Mouse (Mus musculus): Measurements from ENCODE around the gene Olfr1392.

Gene Olfr1392

DNA sequence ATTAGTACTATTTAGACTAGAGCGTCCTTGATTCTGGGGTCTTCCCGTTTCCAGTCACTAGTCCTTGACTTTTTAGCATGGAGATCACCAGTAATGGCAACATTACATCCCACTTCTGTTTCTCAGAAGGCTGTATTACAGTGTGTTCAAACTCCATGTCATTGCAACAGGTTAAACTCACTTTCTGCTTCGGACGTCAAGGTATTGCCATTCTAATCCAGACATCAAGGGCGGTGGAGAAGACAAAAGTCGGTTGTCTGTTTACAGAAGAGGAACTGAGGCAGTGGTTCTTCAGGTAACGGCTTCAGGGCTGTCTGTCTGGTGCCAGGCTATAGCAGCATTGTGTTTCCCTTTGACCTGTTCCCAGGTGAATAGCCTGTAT is 33.7 kb upstream of the Olfr1392 start:
- peak; percentile 64 for DNase-seq (ENCODE audit: low read depth, low spot score)

GRCm38 (mm10) chr11:49252048-49252447 is 33.0 kb upstream of the Olfr1392 start:
- peak; percentile 56 for DNase-seq (ENCODE audit: low read depth, low spot score)

DNA sequence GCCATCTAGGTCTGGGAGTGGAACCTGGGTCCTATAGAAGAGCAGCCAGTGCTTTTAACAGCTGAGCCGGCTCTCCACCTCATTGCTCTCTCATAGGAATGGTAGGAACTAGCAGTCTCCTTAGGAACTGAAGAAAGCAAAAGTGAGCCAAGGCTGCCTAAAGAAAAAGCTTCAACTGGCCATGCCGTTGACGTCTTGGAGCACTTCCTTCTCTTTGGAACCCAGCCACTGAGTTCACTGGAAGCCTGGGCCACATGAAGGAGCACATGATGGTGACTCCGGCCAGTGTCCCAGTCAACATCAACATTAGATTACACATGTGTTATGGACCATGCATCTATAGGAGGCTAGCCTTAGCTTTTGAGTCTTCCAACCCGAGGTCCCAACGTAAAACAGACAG is 32.0 kb upstream of the Olfr1392 start:
- DNase-seq (ENCODE audit: low read depth, low spot score) = no peak

DNA sequence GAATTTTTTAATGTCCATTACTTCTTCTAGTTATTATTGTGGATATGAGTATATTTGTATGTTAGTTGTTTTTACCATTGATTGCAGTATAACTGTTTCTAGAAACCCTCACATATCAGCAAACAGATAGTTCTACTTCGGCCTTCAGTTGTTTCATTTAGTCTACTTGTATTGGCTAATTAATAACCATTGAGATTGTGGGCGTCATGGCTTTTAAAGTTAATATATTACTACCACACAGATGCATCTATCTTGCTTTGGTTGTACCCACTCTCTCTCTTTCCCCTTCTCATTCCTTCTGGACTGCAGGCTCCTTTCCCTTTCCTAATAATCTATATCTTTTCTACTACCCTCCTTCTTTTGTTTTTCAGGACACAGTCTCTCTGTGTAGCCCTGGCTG is 25.8 kb upstream of the Olfr1392 start:
- no peak for DNase-seq (ENCODE audit: low read depth, low spot score)

DNA sequence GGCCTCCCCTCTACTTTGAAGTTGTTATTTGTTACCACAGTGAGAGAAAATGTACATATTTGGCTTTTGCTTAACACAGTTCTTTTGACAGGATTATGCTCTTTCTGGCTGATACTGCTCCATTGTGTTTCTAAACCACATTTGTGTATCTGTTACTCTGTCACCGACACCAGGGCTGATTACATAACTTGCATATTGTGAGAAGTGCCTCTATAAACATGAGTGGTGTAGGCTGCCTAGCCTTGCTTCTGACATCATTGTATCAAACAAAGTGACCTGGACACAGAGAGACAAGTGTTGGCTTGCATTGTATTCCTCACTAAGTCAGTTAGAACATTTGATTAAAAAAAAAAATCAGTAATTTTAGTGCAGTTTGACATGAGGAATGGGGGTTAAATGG is 25.3 kb upstream of the Olfr1392 start:
- DNase-seq (ENCODE audit: low read depth, low spot score) = no peak

- DNase-seq (ENCODE audit: low read depth, low spot score) = no peak
Measured at GRCm38 (mm10) chr11:49260598-49261312, 24.3 kb upstream of the Olfr1392 start.

GRCm38 (mm10) chr11:49261313-49261855 is 23.7 kb upstream of the Olfr1392 start:
- DNase-seq (ENCODE audit: low read depth, low spot score) = no peak

GRCm38 (mm10) chr11:49262286-49262685 is 22.8 kb upstream of the Olfr1392 start:
- DNase-seq (ENCODE audit: low read depth, low spot score) = no peak

- DNase-seq (ENCODE audit: low read depth, low spot score) = no peak
Measured at GRCm38 (mm10) chr11:49263149-49263548, 21.9 kb upstream of the Olfr1392 start.

DNA sequence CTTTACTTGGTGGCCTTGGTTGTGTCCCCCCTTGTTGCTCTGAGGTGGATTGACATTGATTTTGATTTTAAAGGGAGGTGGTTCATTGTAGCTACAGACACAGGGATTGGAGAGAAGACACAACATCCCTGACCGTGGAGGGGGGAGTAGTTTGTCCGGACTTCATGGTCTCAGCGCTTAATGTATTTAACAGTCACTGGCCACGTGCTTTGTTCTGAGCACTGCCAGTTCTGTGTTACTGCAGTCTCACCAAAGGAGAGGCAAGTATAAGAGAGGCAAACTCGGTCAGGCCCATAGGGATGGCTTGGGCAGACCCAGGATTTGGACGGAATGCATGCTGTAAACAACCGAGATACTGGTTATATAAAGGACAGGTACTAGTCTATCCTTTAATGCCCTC is 21.0 kb upstream of the Olfr1392 start:
- DNase-seq (ENCODE audit: low read depth, low spot score) = no peak

DNA sequence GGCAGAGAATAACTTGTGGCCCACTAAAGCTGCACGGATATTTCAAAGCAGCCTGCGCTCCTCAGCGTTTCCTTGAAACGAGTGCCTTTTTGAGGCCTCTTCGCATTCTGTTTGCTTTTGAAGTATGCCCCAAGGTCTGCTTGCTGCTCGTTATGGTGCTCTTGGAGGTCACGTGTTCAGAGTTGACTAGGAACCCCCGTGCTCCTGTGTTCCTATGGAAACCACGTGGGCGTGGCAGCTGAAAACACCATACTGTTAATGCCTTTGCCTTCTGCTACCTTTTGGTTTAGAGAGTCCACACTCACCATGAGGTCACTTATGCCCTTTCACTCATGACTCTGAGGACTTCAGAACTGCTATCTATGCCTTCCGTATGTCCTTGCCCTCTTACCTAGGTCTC is 20.5 kb upstream of the Olfr1392 start:
- DNase-seq (ENCODE audit: low read depth, low spot score) = no peak

GRCm38 (mm10) chr11:49265101-49265500 is 20.0 kb upstream of the Olfr1392 start:
- DNase-seq (ENCODE audit: low read depth, low spot score) = no peak

DNA sequence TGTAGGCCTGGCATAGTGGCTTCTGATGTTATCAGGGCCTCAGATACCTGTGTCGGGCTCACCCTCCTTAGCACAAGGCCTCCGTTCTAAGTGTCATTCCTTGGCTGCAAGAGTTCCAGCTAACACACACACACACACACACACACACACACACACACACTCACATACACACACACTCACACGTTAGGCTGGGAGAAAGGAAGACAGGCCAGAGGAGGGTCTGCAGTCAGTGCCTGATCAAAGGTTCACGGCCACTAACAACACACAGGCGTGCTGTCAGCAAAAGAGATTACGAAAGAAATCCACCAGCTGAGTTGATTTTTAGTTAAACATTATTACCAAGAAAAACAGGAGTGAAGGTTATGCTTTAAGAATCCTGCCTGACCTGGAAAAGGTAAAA is 18.4 kb upstream of the Olfr1392 start:
- DNase-seq (ENCODE audit: low read depth, low spot score) = no peak

- no peak for DNase-seq (ENCODE audit: low read depth, low spot score)
Measured at GRCm38 (mm10) chr11:49267316-49267715, 17.8 kb upstream of the Olfr1392 start.

GRCm38 (mm10) chr11:49267970-49268579 is 17.0 kb upstream of the Olfr1392 start:
- DNase-seq (ENCODE audit: low read depth, low spot score) = no peak

DNA sequence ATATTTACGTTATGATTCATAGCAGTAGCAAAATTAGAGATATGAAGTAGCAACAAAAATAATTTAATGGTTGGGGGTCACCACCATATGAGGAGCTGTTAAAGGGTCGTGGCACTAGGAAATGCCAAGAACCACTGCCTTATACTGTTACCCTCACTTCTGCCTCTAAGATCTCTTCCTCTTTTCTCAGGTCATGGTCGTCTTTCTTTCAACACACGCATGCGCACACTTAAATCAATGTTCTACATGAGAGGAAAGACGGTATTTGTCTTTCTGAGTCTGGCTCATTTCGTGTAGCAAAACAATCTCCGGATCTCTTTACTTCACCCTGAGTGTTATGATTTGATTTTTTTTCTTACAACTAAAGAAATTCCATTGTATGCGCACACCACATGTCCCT is 15.3 kb upstream of the Olfr1392 start:
- DNase-seq (ENCODE audit: low read depth, low spot score) = no peak

DNA sequence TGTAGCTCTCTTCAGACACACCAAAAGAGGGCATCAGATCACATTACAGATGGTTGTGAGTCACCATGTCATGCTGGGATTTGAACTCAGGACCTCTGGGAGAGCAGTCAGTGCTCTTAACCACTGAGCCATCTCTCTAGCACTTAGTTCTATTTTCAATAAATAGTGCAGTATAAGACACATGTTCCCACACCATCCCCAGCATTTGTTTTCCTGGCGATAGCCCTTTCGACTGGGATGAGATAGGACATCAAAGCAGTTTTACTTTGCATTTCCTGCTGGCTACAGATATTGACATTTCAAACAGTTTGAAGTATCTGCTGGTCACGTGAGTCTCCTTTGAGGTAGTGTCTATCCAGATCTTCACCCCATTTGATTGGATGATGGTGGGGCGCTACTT is 14.7 kb upstream of the Olfr1392 start:
- peak; percentile 16 for DNase-seq (ENCODE audit: low read depth, low spot score)

DNA sequence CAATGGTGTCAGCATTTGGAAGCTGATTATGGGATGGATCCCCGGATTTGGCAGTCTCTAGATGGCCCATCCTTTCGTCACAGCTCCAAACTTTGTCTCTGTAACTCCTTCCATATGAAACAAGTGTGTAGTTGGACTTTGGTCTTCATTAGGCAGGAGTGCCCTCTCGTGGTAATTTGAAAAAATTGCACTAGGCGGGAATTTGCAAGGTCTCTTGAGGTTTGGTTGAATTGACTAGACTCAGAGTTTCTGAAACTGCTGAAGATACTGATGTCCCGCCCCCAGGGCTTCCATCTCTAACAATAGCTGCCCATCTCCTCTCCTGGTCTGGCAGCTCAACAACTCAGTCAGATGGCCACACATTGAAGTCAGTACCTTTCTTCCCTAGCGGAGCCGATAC is 13.7 kb upstream of the Olfr1392 start:
- peak; percentile 71 for DNase-seq (ENCODE audit: low read depth, low spot score)

- DNase-seq (ENCODE audit: low read depth, low spot score) = no peak
Measured at GRCm38 (mm10) chr11:49273834-49274519, 11.1 kb upstream of the Olfr1392 start.

DNA sequence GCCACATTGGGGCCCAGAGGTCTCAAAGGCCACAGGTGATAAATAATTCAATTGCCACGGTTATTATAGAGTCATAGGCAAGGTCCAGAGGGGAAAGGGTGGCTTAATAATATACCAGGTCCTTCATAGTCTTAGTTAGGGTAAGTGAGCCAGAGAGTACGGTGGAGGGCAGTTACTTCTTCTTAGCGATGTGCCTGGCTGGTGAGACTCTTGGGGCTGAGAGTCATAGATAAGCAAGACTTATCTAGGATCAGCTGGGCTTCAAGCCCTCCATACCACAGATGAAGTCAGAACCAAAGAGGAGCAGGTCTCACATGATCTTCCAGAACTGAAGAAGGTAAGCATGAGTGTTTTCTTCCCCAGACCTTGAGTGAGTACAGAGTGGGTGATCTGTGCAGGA is 6.9 kb upstream of the Olfr1392 start, which contains the start of gene Olfr1393:
Gene Olfr1393 (plus strand): TSS at position 83 of the 400 bp plus-strand sequence.
- DNase-seq (ENCODE audit: low read depth, low spot score) = no peak

DNA sequence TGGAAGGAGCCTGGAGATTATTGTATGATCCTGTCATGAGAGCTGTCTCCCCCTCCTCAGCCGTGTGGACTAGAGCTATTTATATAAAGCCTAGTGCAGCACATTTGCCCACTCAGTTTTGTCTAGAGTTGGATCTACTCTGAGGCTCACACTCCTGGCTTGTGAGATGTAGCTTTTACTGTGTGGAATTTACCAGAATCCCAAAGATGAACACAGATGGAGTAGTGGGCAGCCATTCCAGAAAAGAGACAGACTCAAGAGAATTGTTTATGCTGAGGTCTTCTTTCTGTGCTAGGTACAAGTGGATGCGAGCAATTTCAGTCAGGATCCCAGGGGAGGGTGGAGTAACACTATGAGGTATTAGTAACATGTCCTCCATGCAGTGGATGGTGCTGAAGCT is 2.2 kb downstream of the Olfr1392 start:
- DNase-seq (ENCODE audit: low read depth, low spot score) = no peak

DNA sequence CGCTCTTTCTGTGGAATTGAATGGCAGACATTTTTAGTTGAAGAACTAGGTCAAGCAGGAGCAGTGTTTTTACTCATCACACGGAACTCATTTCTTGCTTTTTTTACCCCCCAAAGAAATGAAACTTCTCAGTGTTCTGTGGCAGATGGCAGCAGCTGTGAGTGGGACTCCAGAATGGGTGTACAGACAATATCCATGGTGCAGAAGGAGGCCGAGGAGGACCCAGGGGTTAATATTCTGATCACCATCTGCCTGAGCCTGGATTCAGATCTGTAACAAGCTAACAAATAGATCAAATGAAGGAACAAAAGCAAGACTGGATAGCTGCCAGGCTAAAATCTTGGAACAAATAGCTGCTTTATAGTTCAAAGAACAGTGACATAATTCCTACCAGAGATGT is 7.7 kb downstream of the Olfr1392 start:
- no peak for DNase-seq (ENCODE audit: low read depth, low spot score)

- DNase-seq (ENCODE audit: low read depth, low spot score) = no peak
Measured at GRCm38 (mm10) chr11:49304441-49304840, 19.4 kb downstream of the Olfr1392 start, which contains the start of gene Olfr10. TSS of gene Olfr10 (plus strand) at chr11:49304741.
